Mouse (Mus musculus) kidney, postnatal 4 days (tissue): ENCODE data around the gene Tmem185b.

Experiments
- DNase-seq, 2 experiments: peaks; one replicate each; pipeline ENCODE4 v3.0.0; 2021; ENCODE audit warnings: mixed read lengths in 2 of 2

Gene Tmem185b

GRCm38 (mm10) chr1:119503808-119504207 lies 22.2 kb upstream of the Tmem185b start:
- no peak for DNase-seq

GRCm38 (mm10) chr1:119504260-119505062 lies 21.5 kb upstream of the Tmem185b start, which contains the start of gene Ralb:
TSS of gene Ralb (minus strand) at chr1:119504794.
- peak; percentile 97 to 98 for DNase-seq

- no peak for DNase-seq
These were observed 20.0 kb upstream of the Tmem185b start for GRCm38 (mm10) chr1:119505951-119506350.

- DNase-seq: peak in 1 of 2 experiments; percentile 66
These were observed 17.4 kb upstream of the Tmem185b start for GRCm38 (mm10) chr1:119508548-119508947.

GRCm38 (mm10) chr1:119509474-119509873 lies 16.5 kb upstream of the Tmem185b start:
- DNase-seq: no peak

GRCm38 (mm10) chr1:119510409-119510808 lies 15.6 kb upstream of the Tmem185b start:
- DNase-seq: no peak

GRCm38 (mm10) chr1:119510857-119511256 lies 15.1 kb upstream of the Tmem185b start:
- DNase-seq: peak; percentile 45 to 69

- DNase-seq: no peak
These were observed 7.9 kb upstream of the Tmem185b start for GRCm38 (mm10) chr1:119518060-119518459.

GRCm38 (mm10) chr1:119518786-119519185 lies 7.2 kb upstream of the Tmem185b start:
- DNase-seq: no peak

- no peak for DNase-seq
These were observed 6.7 kb upstream of the Tmem185b start for GRCm38 (mm10) chr1:119519286-119519685.

GRCm38 (mm10) chr1:119521029-119521428 lies 4.9 kb upstream of the Tmem185b start:
- no peak for DNase-seq

- DNase-seq: no peak
These were observed 4.3 kb upstream of the Tmem185b start for GRCm38 (mm10) chr1:119521681-119522080.

- peak; percentile 25 to 62 for DNase-seq
These were observed 3.2 kb upstream of the Tmem185b start for GRCm38 (mm10) chr1:119522726-119523125.

GRCm38 (mm10) chr1:119523369-119523768 lies 2.6 kb upstream of the Tmem185b start:
- DNase-seq: no peak

- no peak for DNase-seq
These were observed 2.1 kb upstream of the Tmem185b start for GRCm38 (mm10) chr1:119523826-119524225.

GRCm38 (mm10) chr1:119525004-119525444 lies 936 bp upstream of the Tmem185b start:
- DNase-seq: peak; percentile 66 to 75

GRCm38 (mm10) chr1:119530941-119531340 lies 5.0 kb downstream of the Tmem185b start:
- DNase-seq: no peak

GRCm38 (mm10) chr1:119532165-119532564 lies 6.2 kb downstream of the Tmem185b start:
- DNase-seq: no peak

- DNase-seq: no peak
These were observed 7.3 kb downstream of the Tmem185b start for GRCm38 (mm10) chr1:119533093-119533805.

GRCm38 (mm10) chr1:119534341-119534740 lies 8.4 kb downstream of the Tmem185b start:
- DNase-seq: no peak

- DNase-seq: no peak
These were observed 10.2 kb downstream of the Tmem185b start for GRCm38 (mm10) chr1:119536122-119536521.

GRCm38 (mm10) chr1:119537651-119538050 lies 11.7 kb downstream of the Tmem185b start:
- DNase-seq: no peak

- no peak for DNase-seq
These were observed 13.3 kb downstream of the Tmem185b start for GRCm38 (mm10) chr1:119539252-119539651.
